Mouse (Mus musculus): Measurements from ENCODE around the gene Dmbx1. TPM values are rescaled to one million over a fixed set of nuclear protein-coding genes. Genes with fewer than 3 reads are reported as not detected.

Dmbx1 gene
- polyA plus RNA-seq, 1 experiment from 2014 or later: not detected

DNA sequence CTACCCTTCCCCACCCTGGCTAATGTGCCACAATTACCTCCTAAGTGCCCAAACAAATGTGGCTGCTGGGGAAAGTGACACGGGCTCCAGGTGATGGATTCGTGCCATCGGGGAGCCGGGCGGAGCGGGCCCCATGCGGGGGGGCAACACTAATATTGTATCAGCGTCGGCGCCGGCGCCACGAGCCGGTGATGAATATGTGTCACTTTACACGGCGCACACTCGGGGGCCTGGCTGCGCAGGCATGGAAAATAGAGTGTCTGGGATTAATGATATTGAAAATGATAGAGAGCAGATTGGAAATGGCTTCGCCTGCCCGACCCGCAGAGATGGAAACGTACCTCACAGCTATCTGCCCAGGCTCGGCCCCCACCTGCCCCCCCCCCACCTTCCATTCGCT lies 32.8 kb upstream of the Dmbx1 start:
- H3K4me3 ChIP-seq (ENCODE audit: low read length): no peak overlapping the region
- H3K27me3 ChIP-seq (replicated peaks; ENCODE audit: control insufficient read depth, insufficient read depth, low read length): peaks cover 38% of the 10 kb centered on the region
- 51% methylated on average over 24 of the region's 24 CpGs for WGBS
- no peak for ATAC-seq
- no peak overlapping the region for H3K4me2 ChIP-seq (ENCODE audit: low read depth, low read length)
- H3K4me1 ChIP-seq (ENCODE audit: control insufficient read depth, insufficient read depth, low read length): no peaks in the 10 kb centered on the region
- H3K27ac ChIP-seq (ENCODE audit: low read length): no peak overlapping the region
- no peak overlapping the region for H3K9ac ChIP-seq (ENCODE audit: low read depth, low read length)
- H3K36me3 ChIP-seq (ENCODE audit: control insufficient read depth, insufficient read depth, low read length): no peaks in the 10 kb centered on the region
- no peaks in the 10 kb centered on the region for H3K9me3 ChIP-seq (ENCODE audit: control insufficient read depth, low read length)

DNA sequence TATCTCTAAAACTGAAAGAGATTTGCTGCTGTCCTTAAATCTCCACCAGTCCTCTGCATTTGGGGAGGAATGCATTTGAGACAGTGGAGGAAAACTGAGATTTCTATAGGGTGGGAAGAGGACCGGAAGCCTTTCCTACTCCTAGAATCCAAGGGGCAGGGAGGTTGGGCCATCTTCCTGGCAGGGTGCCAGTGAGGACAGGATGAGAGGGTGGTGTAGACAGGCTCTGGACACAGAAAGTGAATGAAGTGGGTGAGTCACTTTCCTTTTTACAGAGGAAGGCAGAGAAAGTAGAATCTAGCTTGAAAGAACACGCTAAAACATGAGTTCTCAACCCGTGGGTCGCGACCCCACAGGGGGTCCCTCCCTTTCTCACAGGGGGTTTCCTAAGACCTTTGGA lies 24.7 kb upstream of the Dmbx1 start:
- H3K4me3 ChIP-seq (ENCODE audit: low read length): no peak overlapping the region
- ATAC-seq: no peak
- no peak overlapping the region for H3K4me2 ChIP-seq (ENCODE audit: low read depth, low read length)
- H3K4me1 ChIP-seq (ENCODE audit: control insufficient read depth, insufficient read depth, low read length): peaks cover 7% of the 10 kb centered on the region; the same call in 1 of the 2 replicates
- no peak overlapping the region for H3K9ac ChIP-seq (ENCODE audit: low read depth, low read length)
- no peak overlapping the region for H3K27ac ChIP-seq (ENCODE audit: low read length)
- H3K9me3 ChIP-seq (ENCODE audit: control insufficient read depth, low read length): no peaks in the 10 kb centered on the region
- H3K27me3 ChIP-seq (replicated peaks; ENCODE audit: control insufficient read depth, insufficient read depth, low read length): peaks cover 61% of the 10 kb centered on the region
- H3K36me3 ChIP-seq (ENCODE audit: control insufficient read depth, insufficient read depth, low read length): no peaks in the 10 kb centered on the region
- 14% methylated on average over 5 of the region's 5 CpGs for WGBS

DNA sequence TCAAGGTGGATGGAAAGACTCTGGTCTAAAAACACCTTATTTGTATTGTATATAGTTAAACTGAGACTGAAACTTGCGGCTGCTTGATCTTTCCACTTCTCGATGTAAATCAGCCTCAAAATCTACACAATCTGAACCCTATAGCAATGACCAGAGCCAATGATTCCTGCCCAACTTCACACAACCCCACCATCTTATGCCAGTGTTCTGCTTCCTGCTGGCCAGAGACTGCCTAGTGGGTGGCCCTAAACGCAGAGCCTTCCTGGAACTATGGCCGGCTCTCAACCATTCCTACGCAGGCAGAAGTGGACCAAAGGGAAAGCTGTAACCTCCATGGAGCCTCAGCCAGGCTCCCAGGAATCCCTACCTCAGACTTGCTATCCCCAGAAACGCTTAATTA lies 24.0 kb upstream of the Dmbx1 start:
- Histone ChIP-seq H3K4me2 (ENCODE audit: low read depth, low read length) (no peak overlapping the region), H3K36me3 (ENCODE audit: control insufficient read depth, insufficient read depth, low read length) (no peaks in the 10 kb centered on the region), H3K4me3 (ENCODE audit: low read length) (no peak overlapping the region), H3K27ac (ENCODE audit: low read length) (no peak overlapping the region), H3K27me3 (replicated peaks; ENCODE audit: control insufficient read depth, insufficient read depth, low read length) (peaks cover 56% of the 10 kb centered on the region), H3K4me1 (ENCODE audit: control insufficient read depth, insufficient read depth, low read length) (peaks cover 7% of the 10 kb centered on the region; the same call in 1 of the 2 replicates), H3K9ac (ENCODE audit: low read depth, low read length) (no peak overlapping the region), H3K9me3 (ENCODE audit: control insufficient read depth, low read length) (no peaks in the 10 kb centered on the region)
- WGBS: 21% methylated on average over 6 of the region's 6 CpGs
- no peak for ATAC-seq

DNA sequence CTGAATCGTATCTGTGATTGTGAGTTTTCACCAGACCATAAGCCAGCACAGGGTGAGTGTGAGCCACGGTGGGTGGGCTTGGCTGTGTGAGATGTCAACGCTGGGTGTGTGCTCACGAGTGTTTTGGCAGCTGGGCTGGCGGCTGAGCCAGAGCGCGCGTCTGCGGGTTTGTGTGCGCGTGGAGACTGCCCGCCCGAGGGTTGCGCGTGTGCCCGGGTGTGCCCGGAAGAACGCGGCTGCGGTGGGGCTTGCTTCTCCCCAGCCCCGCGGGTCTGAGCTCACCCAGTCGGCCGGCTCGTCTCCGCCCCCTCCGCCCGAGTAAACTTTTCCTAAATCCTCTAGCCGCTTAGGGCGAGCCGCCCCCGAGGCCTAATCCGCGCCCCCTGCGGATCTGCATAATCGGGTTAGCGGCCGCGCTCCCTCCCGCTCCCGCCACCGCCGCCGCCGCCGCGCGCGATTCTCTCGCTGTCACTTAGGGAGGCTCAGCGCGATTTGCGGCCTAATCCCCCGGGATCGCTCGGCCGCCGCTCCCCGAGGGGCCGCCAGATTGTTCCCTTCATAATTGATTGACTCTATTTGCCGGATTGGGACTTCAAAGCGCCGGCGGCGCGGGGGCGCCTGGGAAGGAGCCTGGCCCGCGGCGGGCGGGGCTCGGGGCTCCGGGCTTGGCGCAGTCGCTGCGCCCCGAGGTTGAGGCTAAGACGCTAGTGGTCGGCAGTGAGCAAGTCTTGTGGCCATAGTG lies 23.1 kb upstream of the Dmbx1 start:
- peak; percentile 70 for ATAC-seq
- peak overlapping the region; percentile 69 for H3K9ac ChIP-seq (ENCODE audit: low read depth, low read length)
- peak overlapping the region; percentile 96 for H3K4me2 ChIP-seq (ENCODE audit: low read depth, low read length)
- no peaks in the 10 kb centered on the region for H3K36me3 ChIP-seq (ENCODE audit: control insufficient read depth, insufficient read depth, low read length)
- H3K9me3 ChIP-seq (ENCODE audit: control insufficient read depth, low read length): no peaks in the 10 kb centered on the region
- WGBS: under 1% methylated on average over 78 of the region's 79 CpGs
- peaks cover 7% of the 10 kb centered on the region; the same call in 1 of the 2 replicates for H3K4me1 ChIP-seq (ENCODE audit: control insufficient read depth, insufficient read depth, low read length)
- peak overlapping the region; percentile 62 for H3K4me3 ChIP-seq (ENCODE audit: low read length)
- peaks cover 58% of the 10 kb centered on the region for H3K27me3 ChIP-seq (replicated peaks; ENCODE audit: control insufficient read depth, insufficient read depth, low read length)
- H3K27ac ChIP-seq (ENCODE audit: low read length): no peak overlapping the region

DNA sequence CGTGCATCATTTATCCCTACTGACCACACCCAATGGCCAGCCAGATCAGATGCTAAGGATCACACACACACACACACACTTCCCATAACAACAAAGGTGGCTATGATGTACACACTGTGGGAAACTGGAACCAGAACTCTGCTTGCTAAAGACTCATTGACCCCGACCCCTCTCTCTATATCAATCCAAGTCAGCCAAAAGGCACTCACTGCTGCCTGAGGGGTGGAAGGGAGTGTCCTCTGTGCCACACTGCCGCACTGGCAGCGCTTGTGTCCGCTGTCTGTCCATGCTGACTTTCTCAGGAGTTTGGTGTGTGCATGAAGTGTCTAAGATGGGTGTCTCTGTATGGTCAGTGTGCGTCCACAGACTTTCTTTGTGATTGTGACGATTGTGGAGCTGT lies 22.3 kb upstream of the Dmbx1 start:
- Histone ChIP-seq H3K27me3 (replicated peaks; ENCODE audit: control insufficient read depth, insufficient read depth, low read length) (peaks cover 57% of the 10 kb centered on the region), H3K9me3 (ENCODE audit: control insufficient read depth, low read length) (no peaks in the 10 kb centered on the region), H3K27ac (ENCODE audit: low read length) (no peak overlapping the region), H3K36me3 (ENCODE audit: control insufficient read depth, insufficient read depth, low read length) (no peaks in the 10 kb centered on the region), H3K4me2 (ENCODE audit: low read depth, low read length) (no peak overlapping the region), H3K4me3 (ENCODE audit: low read length) (no peak overlapping the region), H3K9ac (ENCODE audit: low read depth, low read length) (no peak overlapping the region), H3K4me1 (ENCODE audit: control insufficient read depth, insufficient read depth, low read length) (peaks cover 7% of the 10 kb centered on the region; the same call in 1 of the 2 replicates)
- WGBS: 13% methylated on average over 7 of the region's 7 CpGs
- ATAC-seq: no peak

DNA sequence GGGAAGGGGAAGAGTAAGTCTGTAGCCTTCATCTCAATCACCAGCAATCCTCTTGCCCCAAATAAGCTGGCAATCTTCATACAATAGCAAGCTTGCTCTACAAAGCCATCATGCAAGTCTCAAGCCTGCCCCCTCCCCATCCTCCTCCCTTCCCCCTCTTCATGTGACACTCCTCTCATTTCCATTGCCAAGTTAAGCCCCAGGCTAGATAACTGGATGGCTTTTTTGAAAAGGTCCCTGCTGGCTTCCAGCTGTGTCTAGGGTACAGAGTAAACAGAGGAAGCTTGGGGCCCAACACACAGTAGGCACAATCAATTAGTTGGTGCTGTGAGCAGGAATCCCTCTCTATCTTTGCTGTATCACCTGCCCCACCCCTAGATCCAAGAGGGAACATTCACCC lies 19.8 kb upstream of the Dmbx1 start:
- H3K27ac ChIP-seq (ENCODE audit: low read length): no peak overlapping the region
- no peak overlapping the region for H3K4me2 ChIP-seq (ENCODE audit: low read depth, low read length)
- no peak overlapping the region for H3K9ac ChIP-seq (ENCODE audit: low read depth, low read length)
- no peak for ATAC-seq
- no peaks in the 10 kb centered on the region for H3K36me3 ChIP-seq (ENCODE audit: control insufficient read depth, insufficient read depth, low read length)
- H3K4me3 ChIP-seq (ENCODE audit: low read length): no peak overlapping the region
- H3K27me3 ChIP-seq (replicated peaks; ENCODE audit: control insufficient read depth, insufficient read depth, low read length): peaks cover 62% of the 10 kb centered on the region
- no peaks in the 10 kb centered on the region for H3K9me3 ChIP-seq (ENCODE audit: control insufficient read depth, low read length)
- H3K4me1 ChIP-seq (ENCODE audit: control insufficient read depth, insufficient read depth, low read length): peaks cover 7% of the 10 kb centered on the region; the same call in 1 of the 2 replicates

DNA sequence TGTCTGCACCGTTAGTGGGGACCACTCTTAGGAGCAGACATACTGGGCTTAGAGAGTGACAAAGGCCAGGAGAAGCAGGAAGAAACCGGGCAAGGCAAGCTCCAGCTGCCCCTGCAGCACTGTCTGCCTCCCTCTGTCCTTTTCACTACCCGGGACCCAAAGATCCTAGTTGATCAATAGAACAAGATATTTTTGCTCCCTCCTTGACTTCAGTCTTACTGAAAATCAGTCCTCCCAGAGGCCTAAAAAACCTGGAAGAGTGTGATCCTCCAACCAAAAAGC lies 15.7 kb upstream of the Dmbx1 start:
- WGBS: 6% methylated on average over 3 of the region's 3 CpGs
- no peak overlapping the region for H3K27ac ChIP-seq (ENCODE audit: low read length)
- H3K36me3 ChIP-seq (ENCODE audit: control insufficient read depth, insufficient read depth, low read length): no peaks in the 10 kb centered on the region
- H3K4me2 ChIP-seq (ENCODE audit: low read depth, low read length): no peak overlapping the region
- H3K27me3 ChIP-seq (replicated peaks; ENCODE audit: control insufficient read depth, insufficient read depth, low read length): peaks cover 56% of the 10 kb centered on the region
- H3K4me3 ChIP-seq (ENCODE audit: low read length): no peak overlapping the region
- H3K9ac ChIP-seq (ENCODE audit: low read depth, low read length): no peak overlapping the region
- no peak for ATAC-seq
- no peaks in the 10 kb centered on the region for H3K4me1 ChIP-seq (ENCODE audit: control insufficient read depth, insufficient read depth, low read length)
- no peaks in the 10 kb centered on the region for H3K9me3 ChIP-seq (ENCODE audit: control insufficient read depth, low read length)

DNA sequence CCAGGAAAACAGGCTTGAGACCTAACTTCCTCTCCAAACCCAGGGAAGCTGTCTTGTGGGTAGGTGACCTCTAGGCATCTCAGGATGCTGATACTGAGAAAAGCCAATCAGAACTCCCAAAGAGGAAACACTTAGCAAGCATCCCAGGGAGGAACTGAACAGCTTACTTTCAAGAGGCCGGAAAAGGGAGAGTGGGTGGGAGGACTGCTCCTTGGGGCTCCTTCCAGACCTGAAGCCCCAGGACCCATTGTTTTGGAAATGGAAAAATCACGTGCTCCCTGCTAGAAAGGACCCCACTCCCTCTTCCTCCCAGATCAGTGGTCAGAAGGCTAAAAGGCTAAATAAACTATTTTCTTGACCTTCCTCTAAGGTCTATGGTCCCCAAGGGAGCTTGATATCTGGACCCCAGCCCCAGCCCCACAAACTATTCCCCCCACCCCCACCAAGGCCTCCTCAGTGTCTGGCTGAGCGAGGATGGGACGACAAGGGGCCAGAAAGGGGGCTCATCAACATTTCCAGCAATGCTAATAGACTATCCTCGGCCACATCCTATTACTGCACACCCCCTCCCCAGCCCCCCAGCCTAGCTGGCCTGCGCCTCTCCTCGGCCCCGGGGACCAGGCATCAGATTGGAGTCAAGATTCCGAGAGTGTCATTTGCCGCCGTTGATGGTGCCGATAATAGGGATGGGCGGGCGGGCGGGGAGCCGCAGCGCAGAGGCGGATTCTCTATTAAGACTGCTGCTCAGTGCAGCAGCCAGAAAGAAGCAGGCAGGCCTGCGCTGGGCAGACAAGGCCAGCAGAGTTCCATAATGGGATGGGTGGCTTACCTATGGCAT lies 15.1 kb upstream of the Dmbx1 start:
- Histone ChIP-seq H3K27ac (ENCODE audit: low read length) (no peak overlapping the region), H3K9me3 (ENCODE audit: control insufficient read depth, low read length) (no peaks in the 10 kb centered on the region), H3K4me2 (ENCODE audit: low read depth, low read length) (no peak overlapping the region), H3K9ac (ENCODE audit: low read depth, low read length) (no peak overlapping the region), H3K4me3 (ENCODE audit: low read length) (no peak overlapping the region), H3K27me3 (replicated peaks; ENCODE audit: control insufficient read depth, insufficient read depth, low read length) (peaks cover 59% of the 10 kb centered on the region), H3K36me3 (ENCODE audit: control insufficient read depth, insufficient read depth, low read length) (no peaks in the 10 kb centered on the region), H3K4me1 (ENCODE audit: control insufficient read depth, insufficient read depth, low read length) (no peaks in the 10 kb centered on the region)
- ATAC-seq: no peak
- 4% methylated on average over 19 of the region's 19 CpGs for WGBS

DNA sequence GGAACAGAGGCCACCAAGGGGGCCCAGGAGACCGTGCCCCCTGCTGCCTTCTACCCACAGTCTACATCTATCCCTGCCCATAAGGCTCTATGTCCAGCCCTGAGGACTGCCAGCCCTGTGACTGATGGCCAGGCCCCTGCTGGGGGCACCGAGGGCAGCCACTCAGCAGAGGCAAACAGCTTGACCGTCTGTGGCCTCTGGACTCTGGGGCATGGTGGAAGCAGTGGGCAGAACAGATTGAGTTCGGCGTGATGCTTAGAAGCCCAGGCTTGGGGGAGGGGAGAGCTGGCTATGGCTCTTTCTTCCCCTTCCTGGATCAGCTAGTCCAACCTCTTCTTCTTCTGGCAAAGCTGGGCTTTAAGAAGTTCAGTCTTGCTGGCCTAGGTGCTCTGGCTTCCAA lies 13.8 kb upstream of the Dmbx1 start:
- Histone ChIP-seq H3K4me2 (ENCODE audit: low read depth, low read length) (no peak overlapping the region), H3K9me3 (ENCODE audit: control insufficient read depth, low read length) (no peaks in the 10 kb centered on the region), H3K4me3 (ENCODE audit: low read length) (no peak overlapping the region), H3K4me1 (ENCODE audit: control insufficient read depth, insufficient read depth, low read length) (no peaks in the 10 kb centered on the region), H3K27me3 (replicated peaks; ENCODE audit: control insufficient read depth, insufficient read depth, low read length) (peaks cover 66% of the 10 kb centered on the region), H3K9ac (ENCODE audit: low read depth, low read length) (no peak overlapping the region), H3K36me3 (ENCODE audit: control insufficient read depth, insufficient read depth, low read length) (no peaks in the 10 kb centered on the region), H3K27ac (ENCODE audit: low read length) (no peak overlapping the region)
- no peak for ATAC-seq
- 43% methylated on average over 5 of the region's 5 CpGs for WGBS
